Mouse (Mus musculus) thymus, postnatal 25 days (tissue): Measurements from ENCODE around the gene Noto.

ENCODE experiments used
- DNase-seq: peaks from one replicate; pipeline ENCODE4 v3.0.0; 2022

The Noto gene

GRCm38 (mm10) chr6:85478416-85478815, 54.7 kb downstream of the Noto start:
- DNase-seq: no peak
